Mouse (Mus musculus): ENCODE results near the gene Pole4.

Gene Pole4

GRCm38 (mm10) chr6:82613201-82613600, 92.0 kb downstream of the Pole4 start:
- no peak for DNase-seq (ENCODE audit: low spot score)

- DNase-seq (ENCODE audit: low spot score): no peak
Observed at GRCm38 (mm10) chr6:82611049-82611448, 94.1 kb downstream of the Pole4 start.

- no peak for DNase-seq (ENCODE audit: low spot score)
Observed at GRCm38 (mm10) chr6:82609339-82609926, 95.7 kb downstream of the Pole4 start.

- no peak for DNase-seq (ENCODE audit: low spot score)
Observed at GRCm38 (mm10) chr6:82608756-82609155, 96.4 kb downstream of the Pole4 start.

- no peak for DNase-seq (ENCODE audit: low spot score)
Observed at GRCm38 (mm10) chr6:82604791-82605190, 100.4 kb downstream of the Pole4 start.

GRCm38 (mm10) chr6:82603665-82604064, 101.5 kb downstream of the Pole4 start:
- no peak for DNase-seq (ENCODE audit: low spot score)

GRCm38 (mm10) chr6:82603228-82603627, 101.9 kb downstream of the Pole4 start:
- DNase-seq (ENCODE audit: low spot score): no peak

- DNase-seq (ENCODE audit: low spot score): no peak
Observed at GRCm38 (mm10) chr6:82595461-82596090, 109.6 kb downstream of the Pole4 start.

GRCm38 (mm10) chr6:82589387-82589786, 115.8 kb downstream of the Pole4 start:
- DNase-seq (ENCODE audit: low spot score): no peak

- DNase-seq (ENCODE audit: low spot score): no peak
Observed at GRCm38 (mm10) chr6:82585396-82585795, 119.8 kb downstream of the Pole4 start.

GRCm38 (mm10) chr6:82575445-82575844, 129.7 kb downstream of the Pole4 start:
- no peak for DNase-seq (ENCODE audit: low spot score)
